Mouse (Mus musculus) midbrain, embryonic 13.5 days (tissue): ENCODE data around the gene Zfp28. TPM values are rescaled to one million over a fixed set of nuclear protein-coding genes. Genes with fewer than 3 reads are reported as not detected.
A peak's percentile ranks its signal among the peaks of the same experiment; 100 is the strongest.

Experiments used
- ATAC-seq: fragments of 200-750 bp; cut with Nextera tagmentation; 2 replicates; pipeline ENCODE4 v1.8.0; 2017; ENCODE audit warnings: mild to moderate bottlenecking, moderate TSS enrichment, moderate library complexity
- H3K27ac ChIP-seq: fragments of 300-500 bp; sonication (generic); 2 replicates; pipeline ENCODE4 v1.5.1; 2015; ENCODE audit warnings: inconsistent platforms, mild to moderate bottlenecking, moderate library complexity
- H3K27me3 ChIP-seq: fragments of 300-500 bp; sonication (generic); 2 replicates; pipeline ENCODE4 v1.6.1; 2015; ENCODE audit warnings: mild to moderate bottlenecking, inconsistent platforms
- H3K36me3 ChIP-seq: fragments of 300-500 bp; sonication (generic); 2 replicates; pipeline ENCODE4 v1.6.1; 2015; ENCODE audit warnings: mild to moderate bottlenecking, inconsistent platforms
- H3K4me1 ChIP-seq: fragments of 300-500 bp; sonication (generic); replicated peaks from 2 replicates; pipeline ENCODE4 v1.6.1; 2015; ENCODE audit warnings: inconsistent platforms
- H3K4me2 ChIP-seq: fragments of 300-500 bp; sonication (generic); replicated peaks from 2 replicates; pipeline ENCODE4 v1.6.1; 2015; ENCODE audit warnings: moderate library complexity, mild to moderate bottlenecking, inconsistent platforms
- H3K4me3 ChIP-seq: fragments of 300-500 bp; sonication (generic); replicated peaks from 2 replicates; pipeline ENCODE4 v1.5.1; 2015; ENCODE audit warnings: mild to moderate bottlenecking, inconsistent platforms
- H3K9ac ChIP-seq: fragments of 300-500 bp; sonication (generic); replicated peaks from 2 replicates; pipeline ENCODE4 v1.6.1; 2015; ENCODE audit warnings: mild to moderate bottlenecking, inconsistent platforms
- H3K9me3 ChIP-seq: fragments of 300-500 bp; sonication (generic); 2 replicates; pipeline ENCODE4 v1.6.1; 2016; ENCODE audit warnings: mild to moderate bottlenecking, inconsistent platforms
- WGBS: fragments of 180-500 bp; shearing (Covaris S2); methylation state at CpG from one replicate; pipeline ENCODE4 v1.1.7; 2015; 5-methylcytosine and 5-hydroxymethylcytosine counted together
- polyA plus RNA-seq: library from polyadenylated mRNA; unstranded; fragments of >200 nt; fragmentation: Nextera tagmentation; extraction: Ambion mirVana; gene quantifications from 2 replicates; pipeline ENCODE4 v1.2.1, GENCODE M21; 2015

Zfp28 gene
- polyA plus RNA-seq, 1 experiment from 2014 or later: 16.2 TPM

DNA sequence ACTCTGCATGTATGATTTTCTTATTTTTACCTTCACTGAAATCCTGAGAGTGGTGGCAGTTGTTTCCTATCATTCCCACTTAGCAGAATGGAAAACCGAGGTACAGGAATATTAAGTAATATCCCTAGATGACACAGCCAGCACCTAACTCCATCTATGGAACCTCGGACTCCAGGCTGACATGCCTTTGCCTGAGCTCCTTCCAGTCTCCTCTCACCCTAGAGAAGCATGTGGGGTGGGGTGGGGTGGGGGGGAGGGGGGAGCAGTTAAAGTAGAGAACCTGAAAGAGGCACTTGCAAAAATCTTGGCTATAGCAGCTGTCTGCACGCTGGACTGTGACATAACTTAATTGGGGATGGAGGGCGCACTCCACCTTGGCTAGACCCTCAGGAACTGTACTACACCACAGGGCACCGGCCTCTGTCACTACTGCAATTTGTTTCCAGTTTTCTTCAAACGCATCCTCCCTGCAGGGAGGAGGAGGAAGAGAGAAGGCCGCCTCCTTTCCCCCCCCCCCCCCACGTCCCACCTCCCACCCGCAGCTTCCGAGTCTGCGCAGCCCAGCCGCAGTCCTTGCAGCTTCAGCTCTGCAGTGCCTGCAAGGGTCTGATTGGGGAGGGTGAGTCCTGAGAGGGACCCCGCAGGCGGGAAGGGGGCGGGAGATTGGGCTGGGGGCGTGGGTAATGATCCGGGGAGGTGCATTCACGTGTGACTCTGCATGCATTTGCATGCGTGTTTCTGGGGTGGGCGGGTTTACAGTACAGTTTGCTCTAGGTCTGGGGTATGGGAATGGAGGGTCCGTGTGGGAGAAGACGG, 31.7 kb downstream of the Zfp28 start:
- H3K4me2 ChIP-seq: peak overlapping the region; percentile 54
- peak overlapping the region; percentile 40 for H3K4me3 ChIP-seq
- no peaks in the 10 kb centered on the region for H3K36me3 ChIP-seq
- no peaks in the 10 kb centered on the region for H3K9me3 ChIP-seq
- H3K27me3 ChIP-seq: no peaks in the 10 kb centered on the region
- 9% methylated on average over 17 of the region's 22 CpGs for WGBS
- peak; percentile 89 for ATAC-seq
- peak overlapping the region; percentile 54 for H3K9ac ChIP-seq
- H3K27ac ChIP-seq: no peak overlapping the region
- peaks cover 10% of the 10 kb centered on the region; the same call in 1 of the 2 replicates for H3K4me1 ChIP-seq

DNA sequence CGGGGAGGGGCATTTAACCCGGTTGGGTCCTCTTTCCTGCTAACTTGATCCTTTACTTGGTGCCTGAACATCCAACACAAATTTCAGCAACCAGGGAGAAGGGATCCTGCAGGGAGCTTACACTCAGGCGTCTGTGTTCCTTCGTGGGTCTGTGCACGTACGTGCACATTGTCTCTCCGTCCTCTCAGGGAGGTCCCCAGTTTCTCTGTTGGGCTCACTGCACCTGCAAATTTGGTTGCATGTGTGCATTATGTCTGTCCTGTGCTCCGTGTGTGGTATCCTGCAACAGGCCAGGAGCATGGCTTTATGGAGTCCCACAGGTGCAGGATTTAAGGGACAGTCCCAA, 32.3 kb downstream of the Zfp28 start:
- H3K27me3 ChIP-seq: no peaks in the 10 kb centered on the region
- WGBS: 14% methylated on average over 8 of the region's 8 CpGs
- no peak overlapping the region for H3K27ac ChIP-seq
- peaks cover 10% of the 10 kb centered on the region; the same call in 1 of the 2 replicates for H3K4me1 ChIP-seq
- peak overlapping the region; percentile 54 for H3K4me2 ChIP-seq
- ATAC-seq: peak; percentile 48
- no peaks in the 10 kb centered on the region for H3K36me3 ChIP-seq
- peak overlapping the region; percentile 40 for H3K4me3 ChIP-seq
- H3K9me3 ChIP-seq: no peaks in the 10 kb centered on the region
- H3K9ac ChIP-seq: peak overlapping the region; percentile 54

- H3K36me3 ChIP-seq: no peaks in the 10 kb centered on the region
- H3K27me3 ChIP-seq: no peaks in the 10 kb centered on the region
- ATAC-seq: no peak
- H3K9me3 ChIP-seq: no peaks in the 10 kb centered on the region
- 73% methylated on average over 6 of the region's 6 CpGs for WGBS
- H3K9ac ChIP-seq: no peak overlapping the region
- no peak overlapping the region for H3K27ac ChIP-seq
- H3K4me3 ChIP-seq: no peak overlapping the region
- no peak overlapping the region for H3K4me2 ChIP-seq
- peaks cover 6% of the 10 kb centered on the region; the same call in 1 of the 2 replicates for H3K4me1 ChIP-seq
Observed at GRCm38 (mm10) chr7:6419894-6420293, 36.8 kb downstream of the Zfp28 start.

DNA sequence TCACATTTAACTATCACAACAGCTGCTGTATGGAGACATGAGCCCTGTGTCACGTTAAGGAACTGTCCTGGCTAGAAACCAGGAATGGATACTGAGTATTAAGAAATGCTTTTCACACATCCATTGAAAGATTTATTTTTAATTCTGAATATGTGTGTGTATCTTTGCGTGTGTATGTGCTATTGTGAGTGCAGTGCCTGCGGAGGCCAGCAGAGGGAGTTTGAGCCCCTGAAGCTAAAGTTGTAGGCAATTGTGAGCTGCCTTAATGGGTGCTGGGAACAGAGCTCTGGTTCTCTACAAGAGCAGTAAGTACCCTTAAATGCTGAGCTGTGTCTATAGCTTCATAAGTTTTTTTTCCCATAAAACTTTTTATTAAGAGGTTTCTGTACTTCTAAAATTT, 46.3 kb downstream of the Zfp28 start:
- H3K27ac ChIP-seq: no peak overlapping the region
- no peak overlapping the region for H3K4me3 ChIP-seq
- no peak overlapping the region for H3K9ac ChIP-seq
- ATAC-seq: no peak
- WGBS: 89% methylated on average over 3 of the region's 3 CpGs
- H3K9me3 ChIP-seq: peaks cover 5% of the 10 kb centered on the region; the same call in 1 of the 2 replicates
- 0 out of 2 replicates have a peak, but pooled peaks cover 1% of the 10 kb centered on the region for H3K4me1 ChIP-seq
- H3K36me3 ChIP-seq: no peaks in the 10 kb centered on the region
- H3K4me2 ChIP-seq: no peak overlapping the region
- H3K27me3 ChIP-seq: no peaks in the 10 kb centered on the region

DNA sequence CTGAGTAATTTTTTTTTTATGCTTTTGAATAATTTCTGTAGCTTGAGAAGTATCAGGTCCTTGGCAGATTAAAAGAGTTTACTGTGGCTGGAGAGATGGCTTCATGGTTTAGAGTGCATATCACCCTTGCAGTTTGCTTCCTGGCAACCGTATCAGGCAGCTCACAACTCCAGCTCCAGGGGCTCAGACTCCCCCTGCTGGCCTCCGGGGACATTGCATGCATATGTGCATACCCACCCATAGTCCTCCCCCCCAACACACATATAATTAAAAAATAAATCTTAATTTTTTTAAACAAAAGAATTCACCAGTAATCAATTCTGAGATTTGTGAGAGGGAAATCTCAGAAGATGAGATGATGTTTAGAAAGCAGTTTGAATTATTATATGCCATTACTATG, 47.2 kb downstream of the Zfp28 start:
- Histone ChIP-seq H3K9me3 (peaks cover 5% of the 10 kb centered on the region; the same call in 1 of the 2 replicates), H3K4me1 (peaks cover 8% of the 10 kb centered on the region), H3K27ac (no peak overlapping the region), H3K9ac (no peak overlapping the region), H3K36me3 (no peaks in the 10 kb centered on the region), H3K4me2 (no peak overlapping the region), H3K4me3 (no peak overlapping the region), H3K27me3 (no peaks in the 10 kb centered on the region)
- no peak for ATAC-seq
- 42% methylated on average over 2 of the region's 2 CpGs for WGBS

DNA sequence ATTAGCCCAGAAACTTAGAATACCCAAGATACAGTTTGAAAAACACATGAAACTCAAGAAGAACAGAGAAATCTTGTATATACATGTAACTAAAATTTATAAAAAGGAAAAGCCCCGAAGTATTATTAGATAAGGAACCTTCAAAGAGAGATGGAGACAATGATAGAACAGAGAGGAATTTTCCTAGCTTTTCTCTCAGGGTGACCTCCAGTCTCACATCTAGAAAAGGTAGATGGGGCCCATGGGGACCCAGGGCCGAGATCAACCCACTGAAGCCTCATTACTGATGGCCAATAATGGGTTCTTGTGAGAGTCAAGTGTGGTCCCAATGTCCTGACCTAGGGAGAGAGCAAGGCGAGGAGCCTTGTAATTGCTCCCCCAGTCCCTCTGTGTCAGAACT, 55.3 kb downstream of the Zfp28 start, which contains the start of gene Olfr1344:
TSS of gene Olfr1344 (plus strand) at position 301 of the 400 bp plus-strand sequence.
- ATAC-seq: no peak
- 88% methylated on average over 3 of the region's 3 CpGs for WGBS

GRCm38 (mm10) chr7:6441173-6441572, 58.1 kb downstream of the Zfp28 start:
- no peak overlapping the region for H3K4me3 ChIP-seq
- H3K9me3 ChIP-seq: no peaks in the 10 kb centered on the region
- no peaks in the 10 kb centered on the region for H3K27me3 ChIP-seq
- no peaks in the 10 kb centered on the region for H3K4me1 ChIP-seq
- ATAC-seq: no peak
- no peak overlapping the region for H3K9ac ChIP-seq
- no peak overlapping the region for H3K4me2 ChIP-seq
- H3K36me3 ChIP-seq: no peaks in the 10 kb centered on the region
- WGBS: 51% methylated on average over 2 of the region's 2 CpGs
- no peak overlapping the region for H3K27ac ChIP-seq

More for the DNA sequence above, 55.3 kb downstream of the Zfp28 start, which contains the start of gene Olfr1344:
- no peaks in the 10 kb centered on the region for H3K27me3 ChIP-seq
- no peak within 1 kb of the TSS for H3K9ac ChIP-seq
- H3K9me3 ChIP-seq: no peaks in the 10 kb centered on the region
- H3K36me3 ChIP-seq: no peaks in the 10 kb centered on the region
- no peak within 1 kb of the TSS for H3K4me3 ChIP-seq
- peaks cover 14% of the 10 kb centered on the region for H3K4me1 ChIP-seq
- no peak within 1 kb of the TSS for H3K27ac ChIP-seq
- H3K4me2 ChIP-seq: no peak within 1 kb of the TSS

Other genes with a start within 250 kb of the Zfp28 start
- 22.4 and 27.6 TPM in 2 replicates for gene Zfp787, start 227.3 kb upstream of the Zfp28 start, polyA plus RNA-seq
- gene Zfp444, start 211.1 kb upstream of the Zfp28 start, polyA plus RNA-seq: 84.7 and 95.4 TPM in 2 replicates
- not detected in 2 replicates for gene Galp, start 186.2 kb upstream of the Zfp28 start, polyA plus RNA-seq
- gene Zscan5b, start 161.0 kb upstream of the Zfp28 start, polyA plus RNA-seq: not detected in 2 replicates
- 0.31 TPM in 1 of 2 replicates, not detected in the other for gene Epp13, start 130.6 kb upstream of the Zfp28 start, polyA plus RNA-seq
- gene Zfp667, start 96.7 kb upstream of the Zfp28 start, polyA plus RNA-seq: 15.8 and 18.8 TPM in 2 replicates
- 11.7 and 12.9 TPM in 2 replicates for gene Zfp583, start 52.0 kb upstream of the Zfp28 start, polyA plus RNA-seq
- gene Gm3854, start 39.5 kb upstream of the Zfp28 start, polyA plus RNA-seq: 7.0 and 7.2 TPM in 2 replicates
- 4.3 and 4.6 TPM in 2 replicates for gene Zfp78, start 20.0 kb upstream of the Zfp28 start, polyA plus RNA-seq
- gene Smim17, start 15.4 kb downstream of the Zfp28 start, polyA plus RNA-seq: 2.4 and 3.4 TPM in 2 replicates
- gene Gm20715, start 27.0 kb downstream of the Zfp28 start, polyA plus RNA-seq: 0.06 and 0.07 TPM in 2 replicates
- gene Olfr1344, start 55.4 kb downstream of the Zfp28 start, polyA plus RNA-seq: not detected in 2 replicates
- gene Olfr1336, start 72.9 kb downstream of the Zfp28 start, polyA plus RNA-seq: not detected in 2 replicates
- not detected in 2 replicates for gene Olfr1346, start 83.8 kb downstream of the Zfp28 start, polyA plus RNA-seq
- not detected in 2 replicates for gene Olfr5, start 103.6 kb downstream of the Zfp28 start, polyA plus RNA-seq
- gene Olfr1347, start 116.5 kb downstream of the Zfp28 start, polyA plus RNA-seq: not detected in 2 replicates
- gene Olfr1348, start 125.5 kb downstream of the Zfp28 start, polyA plus RNA-seq: not detected in 2 replicates
- not detected in 2 replicates for gene Olfr1349, start 139.7 kb downstream of the Zfp28 start, polyA plus RNA-seq
- not detected in 2 replicates for gene Olfr1350, start 181.5 kb downstream of the Zfp28 start, polyA plus RNA-seq